Mouse (Mus musculus) neural tube, embryonic 15.5 days (tissue): ENCODE results near the gene Myod1. TPM values are rescaled to one million over a fixed set of nuclear protein-coding genes. Genes with fewer than 3 reads are reported as not detected.
A peak's percentile ranks its signal among the peaks of the same experiment; 100 is the strongest.

Experiments used
- ATAC-seq: fragments of 200-750 bp; cut with Nextera tagmentation; 2 replicates; pipeline ENCODE4 v1.8.0; 2017; ENCODE audit warnings: mild to moderate bottlenecking, moderate TSS enrichment, moderate library complexity; ENCODE audit not compliant: low FRiP score
- H3K27ac ChIP-seq: fragments of 300-500 bp; sonication (generic); replicated peaks from 2 replicates; pipeline ENCODE4 v1.5.1; 2015; ENCODE audit warnings: mild to moderate bottlenecking, inconsistent platforms
- H3K27me3 ChIP-seq: fragments of 300-500 bp; sonication (generic); replicated peaks from 2 replicates; pipeline ENCODE4 v1.6.1; 2015; ENCODE audit warnings: inconsistent platforms
- H3K36me3 ChIP-seq: fragments of 300-500 bp; sonication (generic); 2 replicates; pipeline ENCODE4 v1.6.1; 2015; ENCODE audit warnings: inconsistent platforms
- H3K4me1 ChIP-seq: fragments of 300-500 bp; sonication (generic); 2 replicates; pipeline ENCODE4 v1.6.1; 2015; ENCODE audit warnings: inconsistent platforms
- H3K4me2 ChIP-seq: fragments of 300-500 bp; sonication (generic); 2 replicates; pipeline ENCODE4 v1.6.1; 2015; ENCODE audit warnings: inconsistent platforms, mild to moderate bottlenecking, moderate library complexity
- H3K4me3 ChIP-seq: fragments of 300-500 bp; sonication (generic); replicated peaks from 2 replicates; pipeline ENCODE4 v1.5.1; 2015; ENCODE audit warnings: mild to moderate bottlenecking, inconsistent platforms
- H3K9ac ChIP-seq: fragments of 300-500 bp; sonication (generic); replicated peaks from 2 replicates; pipeline ENCODE4 v1.6.1; 2015; ENCODE audit warnings: mild to moderate bottlenecking, inconsistent platforms
- H3K9me3 ChIP-seq: fragments of 300-500 bp; sonication (generic); replicated peaks from 2 replicates; pipeline ENCODE4 v1.6.1; 2016; ENCODE audit warnings: inconsistent platforms
- WGBS: fragments of 180-500 bp; shearing (Covaris S2); methylation state at CpG from one replicate; pipeline ENCODE4 v1.1.7; 2015; ENCODE audit warnings: mixed read lengths; 5-methylcytosine and 5-hydroxymethylcytosine counted together
- polyA plus RNA-seq: library from polyadenylated mRNA; unstranded; fragments of >200 nt; fragmentation: Nextera tagmentation; extraction: Ambion mirVana; gene quantifications from 2 replicates; pipeline ENCODE4 v1.2.1, GENCODE M21; 2015

The Myod1 gene
- polyA plus RNA-seq, 1 experiment from 2014 or later: 2.3 TPM

DNA sequence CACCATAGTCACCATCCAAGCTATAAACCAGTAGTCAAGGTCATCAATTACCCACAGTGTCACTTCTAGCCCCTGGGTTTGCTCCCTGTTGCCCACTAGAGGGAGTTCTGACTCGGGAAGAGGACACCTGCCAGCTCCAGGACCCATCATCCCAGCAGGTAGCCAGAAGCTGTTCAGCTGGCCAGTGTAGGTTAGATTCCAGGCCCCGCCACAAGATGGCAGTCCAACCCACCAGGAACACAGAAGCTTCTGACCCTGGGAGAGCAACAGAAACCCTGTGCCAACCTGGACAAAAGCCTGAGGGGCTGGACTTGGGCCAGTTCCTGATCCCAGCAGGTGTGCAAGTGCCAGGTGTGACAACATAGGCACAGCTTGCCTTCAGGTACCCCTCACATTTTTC is 16.8 kb downstream of the Myod1 start:
- H3K9me3 ChIP-seq: no peaks in the 10 kb centered on the region
- no peak overlapping the region for H3K9ac ChIP-seq
- no peak overlapping the region for H3K4me2 ChIP-seq
- WGBS: 0% methylated on average over 2 of the region's 2 CpGs
- peaks cover 24% of the 10 kb centered on the region for H3K27me3 ChIP-seq
- peaks cover 23% of the 10 kb centered on the region for H3K4me1 ChIP-seq
- no peaks in the 10 kb centered on the region for H3K36me3 ChIP-seq
- 0 out of 2 replicates have a peak, but pooled peaks have one; percentile 23 for ATAC-seq
- no peak overlapping the region for H3K4me3 ChIP-seq
- no peak overlapping the region for H3K27ac ChIP-seq

DNA sequence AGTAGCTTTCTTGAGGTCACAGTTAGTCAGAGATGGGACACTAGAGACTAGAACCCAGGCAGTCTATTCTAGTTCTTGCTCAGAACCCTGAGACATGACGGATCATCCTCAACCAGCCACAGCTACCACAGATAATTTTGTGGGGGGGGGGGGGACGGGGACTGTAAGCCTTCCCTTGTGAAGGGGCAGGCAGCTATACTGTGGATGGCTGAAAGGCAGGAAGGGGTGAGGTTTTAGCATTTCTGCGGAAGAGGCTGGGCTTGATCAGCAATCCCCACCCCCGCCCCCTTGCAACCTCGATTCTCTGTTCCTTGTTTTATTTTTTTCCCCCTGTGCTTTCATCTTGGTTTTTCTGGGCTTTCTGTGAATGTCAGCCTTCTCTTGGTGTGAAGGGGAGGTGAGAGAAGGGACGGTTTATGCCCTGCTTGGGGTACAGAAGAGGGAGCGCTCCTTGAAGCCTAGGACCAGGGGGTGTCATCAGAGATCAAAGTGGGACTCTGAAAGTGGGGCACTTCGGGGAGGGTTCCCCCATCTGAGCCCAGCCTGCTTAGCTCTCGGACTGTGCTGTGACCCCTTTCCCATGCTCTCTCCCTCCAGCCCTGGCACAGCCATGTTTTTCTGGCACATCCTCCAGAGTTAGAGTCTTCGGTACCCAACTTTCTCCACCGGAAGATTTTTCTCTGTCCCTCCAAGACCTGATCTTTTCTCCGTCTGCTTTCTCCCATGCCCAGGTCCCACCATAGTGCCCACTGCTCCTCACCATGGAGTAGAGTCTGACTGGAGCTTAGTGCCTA is 17.6 kb downstream of the Myod1 start:
- Histone ChIP-seq H3K27ac (no peak overlapping the region), H3K4me1 (peaks cover 31% of the 10 kb centered on the region), H3K36me3 (no peaks in the 10 kb centered on the region), H3K27me3 (peaks cover 28% of the 10 kb centered on the region), H3K4me3 (no peak overlapping the region), H3K9ac (no peak overlapping the region), H3K9me3 (no peaks in the 10 kb centered on the region), H3K4me2 (no peak overlapping the region)
- ATAC-seq: no peak
- WGBS: 50% methylated on average over 12 of the region's 12 CpGs

DNA sequence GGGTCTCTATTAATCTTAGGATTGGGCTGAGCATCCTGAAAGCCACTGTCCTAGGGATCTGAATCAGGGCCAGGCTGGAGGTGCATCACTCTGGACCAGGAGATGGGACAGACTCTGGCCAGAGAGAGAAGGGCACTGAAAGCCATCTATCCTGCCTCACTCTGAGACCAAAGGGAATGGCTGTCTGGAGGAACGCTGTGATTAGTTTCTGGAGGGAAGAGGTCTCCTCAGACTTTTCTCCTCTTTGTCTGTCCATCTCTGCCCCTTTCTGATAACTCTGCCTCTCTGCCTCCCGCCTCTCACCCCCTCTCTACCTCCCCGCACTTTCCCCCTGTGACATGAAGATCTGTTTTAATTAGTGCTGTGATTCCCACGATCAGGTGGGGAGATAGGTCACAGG is 18.7 kb downstream of the Myod1 start:
- no peak for ATAC-seq
- Histone ChIP-seq H3K27me3 (peaks cover 28% of the 10 kb centered on the region), H3K4me2 (no peak overlapping the region), H3K4me3 (no peak overlapping the region), H3K4me1 (peaks cover 41% of the 10 kb centered on the region), H3K27ac (no peak overlapping the region), H3K9me3 (no peaks in the 10 kb centered on the region), H3K36me3 (no peaks in the 10 kb centered on the region), H3K9ac (no peak overlapping the region)
- WGBS: 70% methylated on average over 4 of the region's 4 CpGs

DNA sequence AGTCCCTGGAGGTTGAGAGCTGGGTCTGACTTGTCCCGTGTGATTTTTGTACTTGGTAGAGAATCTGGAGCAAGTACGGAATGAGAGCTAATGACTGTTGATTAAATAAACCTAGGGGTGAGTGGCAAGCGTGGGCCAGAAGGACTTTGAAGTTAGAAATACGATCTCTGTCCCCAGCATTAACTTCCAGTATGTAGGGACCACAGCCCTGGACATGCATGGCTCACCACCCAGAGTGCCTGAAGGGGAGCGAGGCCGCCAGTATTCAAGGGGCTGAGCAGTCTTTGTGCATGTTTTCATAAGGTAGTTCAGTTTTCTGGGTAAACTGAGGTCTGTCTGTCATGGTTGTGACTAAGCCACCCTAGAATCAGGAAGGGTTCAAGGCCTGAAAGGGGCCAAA is 19.3 kb downstream of the Myod1 start:
- no peak for ATAC-seq
- peak overlapping the region; percentile 78 for H3K4me3 ChIP-seq
- H3K36me3 ChIP-seq: no peaks in the 10 kb centered on the region
- H3K4me1 ChIP-seq: peaks cover 46% of the 10 kb centered on the region
- WGBS: 46% methylated on average over 6 of the region's 6 CpGs
- no peaks in the 10 kb centered on the region for H3K9me3 ChIP-seq
- no peak overlapping the region for H3K27ac ChIP-seq
- H3K4me2 ChIP-seq: peak overlapping the region; percentile 81
- H3K27me3 ChIP-seq: peaks cover 28% of the 10 kb centered on the region
- peak overlapping the region; percentile 87; the same call in 1 of the 2 replicates for H3K9ac ChIP-seq

DNA sequence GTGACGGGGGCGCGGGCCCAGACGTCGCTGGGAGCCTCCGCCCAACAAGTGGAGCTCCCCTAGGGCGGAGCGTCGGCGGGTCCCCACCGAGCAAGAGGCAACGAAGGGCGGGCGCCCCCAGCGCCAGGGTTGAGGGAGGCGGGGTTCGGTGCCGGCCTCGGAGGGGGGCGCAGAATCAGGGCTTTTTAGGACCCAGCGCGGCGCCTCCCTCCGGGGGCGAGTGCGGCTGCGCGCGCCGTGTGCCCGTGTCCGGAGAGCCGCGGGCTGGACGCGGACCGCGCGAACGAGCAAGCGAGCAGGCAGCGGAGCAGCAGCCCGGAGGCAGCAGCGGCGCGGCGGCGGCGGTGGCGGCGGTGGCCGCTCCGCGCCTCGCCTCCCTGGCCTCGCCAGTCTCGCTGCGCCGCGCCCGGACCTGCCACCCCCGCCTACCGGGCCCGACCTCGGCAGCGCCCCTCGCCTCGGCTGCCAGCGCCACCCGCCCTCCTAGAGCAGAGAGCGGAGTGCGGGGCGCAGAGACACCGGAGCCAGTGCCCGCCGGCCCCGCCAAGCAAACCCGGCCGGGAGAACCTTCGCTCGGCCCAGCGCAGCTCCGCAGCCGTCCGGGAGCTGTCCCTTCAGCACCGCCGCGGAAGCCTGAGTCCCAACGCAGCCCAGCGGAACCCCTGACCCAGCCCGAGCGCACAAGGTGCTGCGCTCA is 20.1 kb downstream of the Myod1 start, which contains the start of gene Kcnc1:
Gene Kcnc1 (plus strand): TSS at position 267 of the 697 bp plus-strand sequence.
- ATAC-seq: peak; percentile 76
- Histone ChIP-seq H3K4me3 (peak within 1 kb of the TSS; percentile 78), H3K27me3 (peaks cover 28% of the 10 kb centered on the region), H3K4me1 (peaks cover 51% of the 10 kb centered on the region), H3K9ac (peak within 1 kb of the TSS; percentile 87), H3K9me3 (no peaks in the 10 kb centered on the region), H3K36me3 (no peaks in the 10 kb centered on the region), H3K27ac (peak within 1 kb of the TSS; percentile 88), H3K4me2 (peak within 1 kb of the TSS; percentile 81)
- WGBS: under 1% methylated on average over 55 of the region's 93 CpGs

DNA sequence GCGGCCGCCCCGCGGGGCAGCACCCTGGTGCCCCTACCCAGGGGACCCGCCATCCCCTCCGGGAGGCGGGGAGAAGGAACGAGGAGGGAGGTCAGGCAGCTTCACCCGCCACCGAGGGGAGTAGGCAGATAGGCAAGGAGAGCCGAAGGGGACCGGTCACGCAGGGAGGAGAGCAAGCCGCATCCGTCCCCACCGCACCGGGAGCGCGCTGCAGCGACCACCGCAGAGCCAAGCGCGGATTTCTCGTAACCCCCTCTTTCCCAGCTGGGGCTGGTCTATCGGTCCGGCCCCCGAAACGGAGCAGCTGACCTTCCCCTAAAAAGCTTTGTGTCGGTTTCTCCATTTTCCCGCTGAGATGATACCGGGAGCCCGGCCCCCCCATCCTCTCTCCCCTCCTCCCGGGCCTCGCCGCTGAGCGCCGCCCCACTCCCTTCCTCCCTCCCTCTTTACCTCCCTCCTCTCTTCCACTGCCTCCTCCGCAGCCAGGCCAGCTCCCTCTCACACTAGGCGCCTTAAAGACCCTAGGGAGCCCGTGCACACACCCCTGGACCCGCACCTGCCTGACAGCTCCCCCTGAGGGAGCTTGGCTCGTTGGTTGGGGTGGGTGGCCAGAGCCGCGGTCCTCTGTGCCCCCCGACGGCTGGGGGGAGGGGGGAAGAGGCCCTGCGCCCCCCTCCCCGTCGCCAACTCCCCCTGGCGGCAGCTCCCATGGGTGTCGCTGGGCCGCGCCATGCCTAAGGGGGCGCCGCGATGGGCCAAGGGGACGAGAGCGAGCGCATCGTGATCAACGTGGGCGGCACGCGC is 20.9 kb downstream of the Myod1 start:
- peak; percentile 69 for ATAC-seq
- peak overlapping the region; percentile 87 for H3K9ac ChIP-seq
- WGBS: under 1% methylated on average over 59 of the region's 64 CpGs
- H3K27ac ChIP-seq: peak overlapping the region; percentile 88
- H3K27me3 ChIP-seq: peaks cover 26% of the 10 kb centered on the region
- peak overlapping the region; percentile 78 for H3K4me3 ChIP-seq
- H3K36me3 ChIP-seq: no peaks in the 10 kb centered on the region
- H3K9me3 ChIP-seq: no peaks in the 10 kb centered on the region
- peak overlapping the region; percentile 81 for H3K4me2 ChIP-seq
- H3K4me1 ChIP-seq: peaks cover 58% of the 10 kb centered on the region

DNA sequence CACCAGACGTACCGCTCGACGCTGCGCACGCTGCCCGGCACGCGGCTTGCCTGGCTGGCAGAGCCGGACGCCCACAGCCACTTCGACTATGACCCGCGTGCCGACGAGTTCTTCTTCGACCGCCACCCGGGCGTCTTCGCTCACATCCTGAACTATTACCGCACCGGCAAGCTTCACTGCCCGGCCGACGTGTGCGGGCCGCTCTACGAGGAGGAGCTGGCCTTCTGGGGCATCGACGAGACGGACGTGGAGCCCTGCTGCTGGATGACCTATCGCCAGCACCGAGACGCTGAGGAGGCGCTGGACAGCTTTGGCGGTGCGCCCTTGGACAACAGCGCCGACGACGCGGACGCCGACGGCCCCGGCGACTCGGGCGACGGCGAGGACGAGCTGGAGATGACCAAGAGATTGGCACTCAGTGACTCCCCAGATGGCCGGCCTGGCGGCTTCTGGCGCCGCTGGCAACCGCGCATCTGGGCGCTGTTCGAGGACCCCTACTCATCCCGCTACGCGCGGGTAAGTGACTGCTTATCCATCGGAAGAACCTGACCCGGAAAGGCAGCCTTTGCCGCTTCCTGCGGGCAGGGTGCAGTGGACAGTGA is 21.6 kb downstream of the Myod1 start:
- no peaks in the 10 kb centered on the region for H3K9me3 ChIP-seq
- H3K4me3 ChIP-seq: peak overlapping the region; percentile 78
- ATAC-seq: no peak
- peak overlapping the region; percentile 88 for H3K27ac ChIP-seq
- H3K9ac ChIP-seq: peak overlapping the region; percentile 87
- H3K36me3 ChIP-seq: no peaks in the 10 kb centered on the region
- peak overlapping the region; percentile 81 for H3K4me2 ChIP-seq
- 9% methylated on average over 70 of the region's 70 CpGs for WGBS
- H3K4me1 ChIP-seq: peaks cover 65% of the 10 kb centered on the region
- peaks cover 26% of the 10 kb centered on the region for H3K27me3 ChIP-seq

DNA sequence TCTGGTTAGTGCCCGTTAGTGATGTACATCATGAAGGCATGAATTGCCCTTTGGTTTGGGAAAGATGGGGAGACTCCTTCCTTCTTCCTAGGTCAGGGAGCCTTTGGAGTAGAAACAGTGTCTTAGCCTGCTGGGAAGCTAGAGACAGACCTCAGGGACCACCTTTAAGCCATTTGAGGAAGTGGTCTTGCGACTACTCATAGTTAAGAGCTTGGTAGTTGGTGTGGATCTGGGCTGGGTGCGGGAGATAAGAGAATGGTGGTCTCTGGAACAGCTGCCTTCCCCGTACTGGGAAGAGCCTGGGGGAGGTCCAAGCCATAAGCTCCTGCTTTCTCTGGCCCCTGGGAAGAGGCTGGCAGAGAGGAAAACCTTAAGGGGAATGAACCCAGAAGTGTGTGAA is 22.3 kb downstream of the Myod1 start:
- Histone ChIP-seq H3K9ac (peak overlapping the region; percentile 87), H3K27me3 (peaks cover 26% of the 10 kb centered on the region), H3K4me3 (peak overlapping the region; percentile 78), H3K9me3 (no peaks in the 10 kb centered on the region), H3K27ac (no peak overlapping the region), H3K4me2 (peak overlapping the region; percentile 81), H3K4me1 (peaks cover 67% of the 10 kb centered on the region), H3K36me3 (no peaks in the 10 kb centered on the region)
- 59% methylated on average over 4 of the region's 4 CpGs for WGBS
- ATAC-seq: no peak

DNA sequence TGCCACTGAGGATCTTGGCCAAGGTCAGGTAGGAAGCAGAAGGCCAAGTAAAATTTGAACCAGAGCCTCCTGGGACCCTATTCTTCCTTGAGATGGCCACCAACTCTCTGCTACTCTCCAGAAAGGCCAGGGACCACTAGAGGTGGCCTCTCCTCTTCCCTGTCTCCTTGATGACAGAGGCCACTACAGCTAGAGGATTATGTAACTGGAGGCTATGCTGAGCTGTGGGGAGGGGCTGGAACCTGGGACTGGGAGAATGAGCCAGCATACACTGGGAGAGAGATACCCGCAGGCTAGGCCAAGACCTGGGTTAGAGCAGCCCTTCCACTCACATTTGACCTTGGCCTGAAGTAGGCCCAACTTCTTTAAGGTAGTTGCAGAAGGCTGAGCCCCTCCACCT is 23.4 kb downstream of the Myod1 start:
- H3K27ac ChIP-seq: no peak overlapping the region
- H3K36me3 ChIP-seq: no peaks in the 10 kb centered on the region
- peaks cover 71% of the 10 kb centered on the region for H3K4me1 ChIP-seq
- peak overlapping the region; percentile 78 for H3K4me3 ChIP-seq
- peak overlapping the region; percentile 34; the same call in 1 of the 2 replicates for H3K9ac ChIP-seq
- no peaks in the 10 kb centered on the region for H3K9me3 ChIP-seq
- peaks cover 18% of the 10 kb centered on the region for H3K27me3 ChIP-seq
- peak overlapping the region; percentile 81 for H3K4me2 ChIP-seq
- WGBS: 92% methylated on average over 1 of the region's 1 CpGs
- no peak for ATAC-seq

DNA sequence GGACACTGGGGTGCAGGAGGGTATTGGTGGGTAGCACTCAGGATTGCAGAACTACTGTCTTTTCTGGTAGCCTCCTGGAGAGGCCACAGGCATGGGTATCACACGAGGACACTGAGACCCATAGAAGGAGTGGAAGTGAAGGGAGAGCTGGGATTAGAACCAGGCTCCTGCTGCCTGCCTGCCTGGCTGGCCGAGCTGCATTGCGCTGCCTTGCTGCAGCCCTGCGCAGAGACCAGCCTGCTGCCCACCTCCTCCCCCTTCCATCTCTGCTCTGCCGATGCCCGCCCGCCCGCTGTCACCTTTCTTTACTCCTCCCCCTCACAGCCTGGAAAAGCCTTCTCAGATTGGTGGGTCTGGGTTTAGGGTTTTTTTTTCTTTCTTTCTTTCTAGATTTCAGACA is 24.1 kb downstream of the Myod1 start:
- peaks cover 71% of the 10 kb centered on the region for H3K4me1 ChIP-seq
- H3K27me3 ChIP-seq: peaks cover 11% of the 10 kb centered on the region
- H3K36me3 ChIP-seq: no peaks in the 10 kb centered on the region
- no peak for ATAC-seq
- H3K4me2 ChIP-seq: peak overlapping the region; percentile 81
- peak overlapping the region; percentile 78 for H3K4me3 ChIP-seq
- peak overlapping the region; percentile 34 for H3K9ac ChIP-seq
- H3K27ac ChIP-seq: 0 out of 2 replicates have a peak overlapping the region, but pooled peaks have one; percentile 54
- WGBS: 30% methylated on average over 8 of the region's 8 CpGs
- H3K9me3 ChIP-seq: no peaks in the 10 kb centered on the region
